Mouse (Mus musculus) kidney, embryonic 14.5 days (tissue): ENCODE data around the gene Btbd3. TPM values are rescaled to one million over a fixed set of nuclear protein-coding genes. Genes with fewer than 3 reads are reported as not detected.

Experiments used
- ATAC-seq: fragments of 200-750 bp; cut with Nextera tagmentation; 2 replicates; pipeline ENCODE4 v1.8.0; 2017; ENCODE audit warnings: moderate number of reproducible peaks, mild to moderate bottlenecking, moderate TSS enrichment, moderate library complexity; ENCODE audit not compliant: low FRiP score, low TSS enrichment
- H3K27ac ChIP-seq: fragments of 300-500 bp; sonication (generic); 2 replicates; pipeline ENCODE4 v1.5.1; 2014; ENCODE audit warnings: low read depth, mild to moderate bottlenecking, low read length, moderate library complexity, mixed read lengths
- H3K27me3 ChIP-seq: fragments of 300-500 bp; sonication (generic); 2 replicates; pipeline ENCODE4 v1.6.1; 2014; ENCODE audit warnings: mild to moderate bottlenecking, low read length; ENCODE audit not compliant: control insufficient read depth, insufficient read depth
- H3K36me3 ChIP-seq: fragments of 300-500 bp; sonication (generic); 2 replicates; pipeline ENCODE4 v1.6.1; 2014; ENCODE audit warnings: low read length, mixed read lengths; ENCODE audit not compliant: control insufficient read depth, insufficient read depth
- H3K4me1 ChIP-seq: fragments of 300-500 bp; sonication (generic); 2 replicates; pipeline ENCODE4 v1.6.1; 2014; ENCODE audit warnings: low read length, mixed read lengths; ENCODE audit not compliant: control insufficient read depth, insufficient read depth
- H3K4me2 ChIP-seq: fragments of 300-500 bp; sonication (generic); replicated peaks from 2 replicates; pipeline ENCODE4 v1.6.1; 2014; ENCODE audit warnings: low read depth, mild to moderate bottlenecking, low read length
- H3K4me3 ChIP-seq: fragments of 300-500 bp; sonication (generic); 2 replicates; pipeline ENCODE4 v1.5.1; 2014; ENCODE audit warnings: mild to moderate bottlenecking, low read length
- H3K9ac ChIP-seq: fragments of 300-500 bp; sonication (generic); 2 replicates; pipeline ENCODE4 v1.6.1; 2014; ENCODE audit warnings: low read depth, mild to moderate bottlenecking, low read length, moderate library complexity
- H3K9me3 ChIP-seq: fragments of 300-500 bp; sonication (generic); 2 replicates; pipeline ENCODE4 v1.6.1; 2016; ENCODE audit warnings: low read length; ENCODE audit not compliant: control insufficient read depth
- WGBS: fragments of 180-500 bp; shearing (Covaris S2); extraction: QIAGEN DNeasy Blood & Tissue Kit; methylation state at CpG from one replicate; pipeline ENCODE4 v1.1.7; 2014; 5-methylcytosine and 5-hydroxymethylcytosine counted together
- polyA plus RNA-seq: library from polyadenylated mRNA; unstranded; fragments of >200 nt; fragmentation: Nextera tagmentation; extraction: Ambion mirVana; gene quantifications from 2 replicates; pipeline ENCODE4 v1.2.1, GENCODE M21; 2014

Gene Btbd3
- 18.4 and 21.2 TPM in 2 replicates for polyA plus RNA-seq

- Histone ChIP-seq H3K4me3 (peak within 1 kb of the TSS; percentile 95), H3K4me2 (peak within 1 kb of the TSS; percentile 75), H3K27ac (peak within 1 kb of the TSS; percentile 90), H3K9me3 (no peaks in the 10 kb centered on the region), H3K36me3 (no peaks in the 10 kb centered on the region), H3K9ac (peak within 1 kb of the TSS; percentile 97), H3K4me1 (peaks cover 17% of the 10 kb centered on the region; the same call in 1 of the 2 replicates), H3K27me3 (no peaks in the 10 kb centered on the region)
- WGBS = under 1% methylated on average over 35 of the region's 39 CpGs
- peak; percentile 99 for ATAC-seq
Observed at GRCm38 (mm10) chr2:138256411-138256810, at the start of gene Btbd3. Gene Btbd3 (plus strand): TSS chr2:138256565.

DNA sequence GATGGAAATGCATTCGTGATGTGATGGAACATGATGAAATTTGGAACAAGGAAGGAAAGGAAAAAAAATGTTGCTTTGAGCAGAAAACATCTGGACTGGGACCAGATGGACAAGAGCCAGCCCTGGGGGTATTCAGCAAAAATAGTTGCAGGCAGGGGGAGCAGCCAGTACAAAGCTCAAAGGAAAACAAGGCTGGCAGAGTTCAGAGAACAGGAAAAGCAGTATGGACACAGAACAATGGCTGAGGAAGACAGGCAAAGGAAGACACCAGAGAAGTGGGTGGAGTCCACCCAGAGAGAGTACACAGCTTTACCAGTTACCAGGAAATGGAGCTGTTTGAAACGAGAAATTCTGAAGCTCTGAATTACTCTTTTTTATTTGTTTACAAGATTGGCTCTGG lies 40.8 kb upstream of the Btbd3 start:
- ATAC-seq = peak; percentile 57; the same call in 1 of the 2 replicates
- H3K4me2 ChIP-seq = no peak overlapping the region
- no peak overlapping the region for H3K27ac ChIP-seq
- 43% methylated on average over 2 of the region's 2 CpGs for WGBS
- H3K36me3 ChIP-seq = no peaks in the 10 kb centered on the region
- no peak overlapping the region for H3K9ac ChIP-seq
- H3K9me3 ChIP-seq = no peaks in the 10 kb centered on the region
- no peaks in the 10 kb centered on the region for H3K27me3 ChIP-seq
- H3K4me3 ChIP-seq = no peak overlapping the region
- no peaks in the 10 kb centered on the region for H3K4me1 ChIP-seq

- WGBS = 79% methylated on average over 1 of the region's 1 CpGs
- no peak overlapping the region for H3K4me2 ChIP-seq
- no peak overlapping the region for H3K9ac ChIP-seq
- no peaks in the 10 kb centered on the region for H3K4me1 ChIP-seq
- H3K27me3 ChIP-seq = no peaks in the 10 kb centered on the region
- no peaks in the 10 kb centered on the region for H3K36me3 ChIP-seq
- no peak overlapping the region for H3K27ac ChIP-seq
- no peak for ATAC-seq
- H3K4me3 ChIP-seq = no peak overlapping the region
- H3K9me3 ChIP-seq = no peaks in the 10 kb centered on the region
Observed at GRCm38 (mm10) chr2:138220269-138220668, 36.1 kb upstream of the Btbd3 start.

DNA sequence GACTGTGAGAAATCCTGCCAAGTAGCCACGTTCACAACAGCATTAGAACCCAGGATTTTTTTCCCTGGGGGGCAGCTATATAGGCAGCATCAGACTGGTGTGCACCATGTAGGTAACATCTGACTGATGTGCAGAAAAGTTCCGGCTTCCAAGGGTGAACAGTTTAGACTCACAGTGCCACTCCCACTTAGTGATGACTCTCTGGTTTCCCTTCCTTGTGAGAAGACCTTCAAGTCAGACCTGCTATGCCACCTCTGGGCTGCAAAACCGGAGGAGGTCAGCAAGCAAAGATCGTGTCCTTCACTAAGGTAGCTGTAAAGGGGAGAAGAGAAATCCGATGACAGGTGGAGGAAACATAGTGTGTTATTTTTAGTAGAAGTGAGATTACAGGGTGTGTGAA lies 24.1 kb upstream of the Btbd3 start:
- 64% methylated on average over 5 of the region's 5 CpGs for WGBS
- Histone ChIP-seq H3K36me3 (no peaks in the 10 kb centered on the region), H3K4me3 (no peak overlapping the region), H3K4me2 (no peak overlapping the region), H3K9me3 (no peaks in the 10 kb centered on the region), H3K27me3 (no peaks in the 10 kb centered on the region), H3K27ac (no peak overlapping the region), H3K4me1 (no peaks in the 10 kb centered on the region), H3K9ac (no peak overlapping the region)
- no peak for ATAC-seq

DNA sequence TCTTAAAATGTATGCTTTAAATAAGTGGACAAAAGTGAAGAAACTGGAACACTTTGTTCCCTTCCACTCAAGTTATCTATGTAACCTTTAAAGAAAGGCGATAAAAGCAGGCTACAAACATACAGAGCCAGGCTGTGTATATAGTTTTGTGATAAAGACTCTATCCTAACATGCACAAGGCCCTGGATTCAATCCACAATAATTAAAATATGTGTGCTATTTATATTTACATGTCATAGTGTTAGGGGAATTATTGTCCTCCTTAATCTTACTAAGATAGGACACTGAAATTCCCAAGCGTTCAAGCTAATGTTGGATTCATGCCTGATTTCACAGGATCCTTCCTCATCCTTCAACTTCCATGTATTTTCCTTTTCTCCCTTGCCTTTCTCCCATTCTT lies 20.2 kb upstream of the Btbd3 start:
- no peak overlapping the region for H3K4me3 ChIP-seq
- H3K27me3 ChIP-seq = no peaks in the 10 kb centered on the region
- no peaks in the 10 kb centered on the region for H3K9me3 ChIP-seq
- ATAC-seq = no peak
- H3K4me2 ChIP-seq = no peak overlapping the region
- no peak overlapping the region for H3K9ac ChIP-seq
- no peak overlapping the region for H3K27ac ChIP-seq
- H3K4me1 ChIP-seq = no peaks in the 10 kb centered on the region
- WGBS = 86% methylated on average over 2 of the region's 2 CpGs
- H3K36me3 ChIP-seq = no peaks in the 10 kb centered on the region

GRCm38 (mm10) chr2:138242452-138242851 lies 13.9 kb upstream of the Btbd3 start:
- Histone ChIP-seq H3K27ac (no peak overlapping the region), H3K36me3 (no peaks in the 10 kb centered on the region), H3K4me3 (no peak overlapping the region), H3K4me1 (no peaks in the 10 kb centered on the region), H3K27me3 (no peaks in the 10 kb centered on the region), H3K9ac (no peak overlapping the region), H3K9me3 (no peaks in the 10 kb centered on the region), H3K4me2 (no peak overlapping the region)
- ATAC-seq = no peak
- WGBS = 57% methylated on average over 5 of the region's 5 CpGs

GRCm38 (mm10) chr2:138245631-138246289 lies 10.6 kb upstream of the Btbd3 start:
- no peak overlapping the region for H3K9ac ChIP-seq
- ATAC-seq = no peak
- H3K36me3 ChIP-seq = no peaks in the 10 kb centered on the region
- no peaks in the 10 kb centered on the region for H3K4me1 ChIP-seq
- no peak overlapping the region for H3K4me3 ChIP-seq
- no peaks in the 10 kb centered on the region for H3K27me3 ChIP-seq
- no peaks in the 10 kb centered on the region for H3K9me3 ChIP-seq
- H3K27ac ChIP-seq = no peak overlapping the region
- H3K4me2 ChIP-seq = no peak overlapping the region
- WGBS = 63% methylated on average over 2 of the region's 2 CpGs

DNA sequence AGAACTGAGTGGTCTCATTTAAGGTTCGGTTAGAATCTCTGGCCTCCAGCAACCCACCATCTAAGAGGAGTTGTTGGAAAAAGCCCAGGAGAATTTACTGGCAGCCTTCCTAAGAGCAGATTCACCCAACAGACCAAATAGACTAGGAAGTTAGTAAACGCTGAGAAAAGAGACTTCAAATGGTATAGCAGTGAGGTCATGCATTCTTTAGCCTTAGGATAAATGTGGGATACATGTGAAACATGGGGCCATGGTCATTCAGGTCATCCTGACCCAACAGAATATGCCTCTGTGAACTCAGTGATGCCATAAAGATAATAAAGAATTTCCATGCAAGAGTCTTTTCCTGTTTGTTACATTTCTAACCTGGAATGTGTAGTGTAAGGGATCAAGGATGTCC lies 8.4 kb upstream of the Btbd3 start:
- no peak for ATAC-seq
- H3K4me3 ChIP-seq = no peak overlapping the region
- H3K4me2 ChIP-seq = no peak overlapping the region
- no peaks in the 10 kb centered on the region for H3K27me3 ChIP-seq
- H3K4me1 ChIP-seq = no peaks in the 10 kb centered on the region
- H3K36me3 ChIP-seq = no peaks in the 10 kb centered on the region
- no peaks in the 10 kb centered on the region for H3K9me3 ChIP-seq
- WGBS = 66% methylated on average over 2 of the region's 2 CpGs
- no peak overlapping the region for H3K9ac ChIP-seq
- H3K27ac ChIP-seq = no peak overlapping the region

DNA sequence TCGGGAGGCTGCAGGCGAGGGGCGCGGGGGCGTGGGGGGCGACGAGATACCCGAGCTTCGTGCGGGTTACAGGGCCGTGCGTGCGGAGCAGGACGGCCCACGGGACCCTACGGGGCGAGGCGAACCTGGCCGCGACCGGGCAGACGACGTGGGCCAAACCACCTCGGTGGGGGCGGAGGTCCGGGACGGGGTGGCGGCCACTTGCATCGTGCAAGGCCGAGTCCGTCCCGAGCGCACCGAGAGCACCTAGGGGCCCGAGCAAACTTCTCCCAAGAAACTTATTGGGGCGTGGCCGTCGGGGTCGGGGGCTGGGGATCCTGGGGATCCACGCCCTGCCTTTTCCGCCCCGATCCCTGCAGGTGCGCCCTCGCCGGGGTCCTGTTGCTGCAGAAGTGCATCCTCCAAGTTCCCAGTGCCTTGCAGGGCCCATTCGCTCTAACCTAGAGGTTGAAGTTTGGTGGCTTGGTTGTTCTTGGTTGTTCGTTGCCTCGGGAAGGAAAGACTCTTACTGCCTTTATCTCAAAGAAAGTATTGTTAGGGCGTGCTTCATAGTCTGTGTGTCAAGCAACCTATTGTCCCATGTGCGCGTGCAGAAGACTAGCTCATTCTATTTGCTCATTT lies 596 bp downstream of the Btbd3 start:
- Histone ChIP-seq H3K4me2 (peak overlapping the region; percentile 75), H3K9me3 (no peaks in the 10 kb centered on the region), H3K9ac (peak overlapping the region; percentile 97), H3K27me3 (no peaks in the 10 kb centered on the region), H3K4me1 (peaks cover 17% of the 10 kb centered on the region; the same call in 1 of the 2 replicates), H3K27ac (peak overlapping the region; percentile 90), H3K4me3 (peak overlapping the region; percentile 95), H3K36me3 (no peaks in the 10 kb centered on the region)
- peak; percentile 74 for ATAC-seq
- under 1% methylated on average over 49 of the region's 51 CpGs for WGBS
